Mouse (Mus musculus) neural tube, embryonic 11.5 days (tissue): Measurements from ENCODE around the gene Stn1. TPM values are rescaled to one million over a fixed set of nuclear protein-coding genes. Genes with fewer than 3 reads are reported as not detected.

Experiments used
- ATAC-seq: fragments of 200-750 bp; cut with Nextera tagmentation; 2 replicates; pipeline ENCODE4 v1.8.0; 2017; ENCODE audit warnings: moderate number of reproducible peaks, mild to moderate bottlenecking, moderate TSS enrichment, moderate library complexity; ENCODE audit not compliant: insufficient read depth, low FRiP score, low TSS enrichment
- DNase-seq: peaks from one replicate; pipeline ENCODE4 v3.0.0-alpha.2; 2015; ENCODE audit warnings: low spot score
- H3K27ac ChIP-seq: fragments of 300-500 bp; sonication (generic); 2 replicates; pipeline ENCODE4 v1.5.1; 2014; ENCODE audit warnings: low read depth, mild to moderate bottlenecking, low read length
- H3K27me3 ChIP-seq: fragments of 300-500 bp; sonication (generic); 2 replicates; pipeline ENCODE4 v1.6.1; 2014; ENCODE audit warnings: mild to moderate bottlenecking, low read length, mixed read lengths; ENCODE audit not compliant: control insufficient read depth, insufficient read depth
- H3K36me3 ChIP-seq: fragments of 300-500 bp; sonication (generic); 2 replicates; pipeline ENCODE4 v1.6.1; 2014; ENCODE audit warnings: mild to moderate bottlenecking, low read length, moderate library complexity, mixed read lengths; ENCODE audit not compliant: control insufficient read depth, insufficient read depth
- H3K4me1 ChIP-seq: fragments of 300-500 bp; sonication (generic); 2 replicates; pipeline ENCODE4 v1.6.1; 2014; ENCODE audit warnings: low read length, mixed read lengths; ENCODE audit not compliant: control insufficient read depth, insufficient read depth
- H3K4me2 ChIP-seq: fragments of 300-500 bp; sonication (generic); 2 replicates; pipeline ENCODE4 v1.6.1; 2014; ENCODE audit warnings: low read depth, mild to moderate bottlenecking, moderate library complexity
- H3K4me3 ChIP-seq: fragments of 300-500 bp; sonication (generic); 2 replicates; pipeline ENCODE4 v1.5.1; 2014; ENCODE audit warnings: low read depth, low read length
- H3K9ac ChIP-seq: fragments of 300-500 bp; sonication (generic); 2 replicates; pipeline ENCODE4 v1.6.1; 2014; ENCODE audit warnings: mild to moderate bottlenecking, low read length
- H3K9me3 ChIP-seq: fragments of 300-500 bp; sonication (generic); 2 replicates; pipeline ENCODE4 v1.6.1; 2016; ENCODE audit warnings: low read length; ENCODE audit not compliant: control insufficient read depth
- WGBS: fragments of 180-500 bp; shearing (Covaris S2); extraction: QIAGEN DNeasy Blood & Tissue Kit; methylation state at CpG from one replicate; pipeline ENCODE4 v1.1.7; 2014; 5-methylcytosine and 5-hydroxymethylcytosine counted together
- polyA plus RNA-seq: library from polyadenylated mRNA; unstranded; fragments of >200 nt; fragmentation: Nextera tagmentation; extraction: Ambion mirVana; gene quantifications from 2 replicates; pipeline ENCODE4 v1.2.1, GENCODE M21; 2014

The Stn1 gene
- polyA plus RNA-seq, 1 experiment from 2014 or later: 56.7 TPM

GRCm38 (mm10) chr19:47497736-47498135, 39.6 kb downstream of the Stn1 start:
- no peaks in the 10 kb centered on the region for H3K4me1 ChIP-seq
- no peak overlapping the region for H3K27ac ChIP-seq
- H3K9ac ChIP-seq: no peak overlapping the region
- DNase-seq (no peak), ATAC-seq (no peak)
- no peaks in the 10 kb centered on the region for H3K9me3 ChIP-seq
- no peak overlapping the region for H3K4me2 ChIP-seq
- no peaks in the 10 kb centered on the region for H3K36me3 ChIP-seq
- no peaks in the 10 kb centered on the region for H3K27me3 ChIP-seq
- no peak overlapping the region for H3K4me3 ChIP-seq
- WGBS: 91% methylated on average over 6 of the region's 6 CpGs

GRCm38 (mm10) chr19:47497313-47497712, 40.0 kb downstream of the Stn1 start:
- ATAC-seq (no peak), DNase-seq (no peak)
- Histone ChIP-seq H3K9ac (no peak overlapping the region), H3K27me3 (no peaks in the 10 kb centered on the region), H3K27ac (no peak overlapping the region), H3K36me3 (no peaks in the 10 kb centered on the region), H3K4me1 (peaks cover under 1% of the 10 kb centered on the region; the same call in 1 of the 2 replicates), H3K4me3 (no peak overlapping the region), H3K4me2 (no peak overlapping the region), H3K9me3 (no peaks in the 10 kb centered on the region)
- WGBS: 89% methylated on average over 9 of the region's 9 CpGs

- Histone ChIP-seq H3K4me2 (peak overlapping the region; percentile 24), H3K27ac (peak overlapping the region; percentile 7; the same call in 1 of the 2 replicates), H3K9ac (no peak overlapping the region), H3K4me1 (peaks cover 7% of the 10 kb centered on the region; the same call in 1 of the 2 replicates), H3K27me3 (no peaks in the 10 kb centered on the region), H3K36me3 (no peaks in the 10 kb centered on the region), H3K4me3 (no peak overlapping the region), H3K9me3 (no peaks in the 10 kb centered on the region)
- WGBS: 45% methylated on average over 23 of the region's 23 CpGs
- peak; percentile 64 for DNase-seq
- peak; percentile 71 for ATAC-seq
Observed at GRCm38 (mm10) chr19:47493017-47493997, 44.0 kb downstream of the Stn1 start.

- ATAC-seq (no peak), DNase-seq (no peak)
- Histone ChIP-seq H3K4me1 (peaks cover 7% of the 10 kb centered on the region; the same call in 1 of the 2 replicates), H3K9me3 (no peaks in the 10 kb centered on the region), H3K36me3 (no peaks in the 10 kb centered on the region), H3K9ac (no peak overlapping the region), H3K27me3 (no peaks in the 10 kb centered on the region), H3K4me3 (no peak overlapping the region), H3K27ac (peak overlapping the region; percentile 7; the same call in 1 of the 2 replicates), H3K4me2 (no peak overlapping the region)
- 56% methylated on average over 6 of the region's 6 CpGs for WGBS
Observed at GRCm38 (mm10) chr19:47492422-47492821, 44.9 kb downstream of the Stn1 start.

GRCm38 (mm10) chr19:47491853-47492252, 45.5 kb downstream of the Stn1 start:
- H3K4me1 ChIP-seq: peaks cover 7% of the 10 kb centered on the region; the same call in 1 of the 2 replicates
- no peak overlapping the region for H3K4me3 ChIP-seq
- no peak for ATAC-seq
- H3K27ac ChIP-seq: no peak overlapping the region
- no peak overlapping the region for H3K9ac ChIP-seq
- H3K36me3 ChIP-seq: no peaks in the 10 kb centered on the region
- no peak overlapping the region for H3K4me2 ChIP-seq
- H3K27me3 ChIP-seq: no peaks in the 10 kb centered on the region
- WGBS: 77% methylated on average over 2 of the region's 2 CpGs
- no peak for DNase-seq
- no peaks in the 10 kb centered on the region for H3K9me3 ChIP-seq

GRCm38 (mm10) chr19:47489233-47489632, 48.1 kb downstream of the Stn1 start:
- WGBS: 84% methylated on average over 3 of the region's 3 CpGs
- Histone ChIP-seq H3K36me3 (no peaks in the 10 kb centered on the region), H3K9ac (no peak overlapping the region), H3K4me3 (no peak overlapping the region), H3K27ac (no peak overlapping the region), H3K27me3 (no peaks in the 10 kb centered on the region), H3K4me1 (peaks cover 7% of the 10 kb centered on the region; the same call in 1 of the 2 replicates), H3K4me2 (no peak overlapping the region), H3K9me3 (no peaks in the 10 kb centered on the region)
- DNase-seq: no peak
- no peak for ATAC-seq

- 25% methylated on average over 4 of the region's 4 CpGs for WGBS
- H3K9ac ChIP-seq: no peak overlapping the region
- H3K4me2 ChIP-seq: no peak overlapping the region
- H3K4me3 ChIP-seq: no peak overlapping the region
- peaks cover 7% of the 10 kb centered on the region; the same call in 1 of the 2 replicates for H3K4me1 ChIP-seq
- DNase-seq: no peak
- ATAC-seq: no peak
- no peaks in the 10 kb centered on the region for H3K36me3 ChIP-seq
- H3K27me3 ChIP-seq: no peaks in the 10 kb centered on the region
- no peak overlapping the region for H3K27ac ChIP-seq
- H3K9me3 ChIP-seq: no peaks in the 10 kb centered on the region
Observed at GRCm38 (mm10) chr19:47488250-47488649, 49.1 kb downstream of the Stn1 start.

- DNase-seq (no peak), ATAC-seq (no peak)
- Histone ChIP-seq H3K4me2 (no peak overlapping the region), H3K9ac (no peak overlapping the region), H3K4me3 (no peak overlapping the region), H3K27me3 (no peaks in the 10 kb centered on the region), H3K27ac (no peak overlapping the region), H3K4me1 (peaks cover 7% of the 10 kb centered on the region; the same call in 1 of the 2 replicates), H3K9me3 (no peaks in the 10 kb centered on the region), H3K36me3 (no peaks in the 10 kb centered on the region)
- WGBS: 86% methylated on average over 9 of the region's 9 CpGs
Observed at GRCm38 (mm10) chr19:47487572-47487971, 49.7 kb downstream of the Stn1 start.
